Mouse (Mus musculus) midbrain, embryonic 11.5 days (tissue): ENCODE results near the gene Gpr161. TPM values are rescaled to one million over a fixed set of nuclear protein-coding genes. Genes with fewer than 3 reads are reported as not detected.
"Not testable (repeated sequence)": the region's sequence is repeated elsewhere in the genome, so short reads cannot be mapped to it uniquely, and the experiment has no call there.

Source experiments
- ATAC-seq: fragments of 200-750 bp; cut with Nextera tagmentation; 2 replicates; pipeline ENCODE4 v1.8.0; 2017; ENCODE audit warnings: moderate TSS enrichment, moderate library complexity; ENCODE audit not compliant: low FRiP score
- DNase-seq: peaks from one replicate; pipeline ENCODE4 v3.0.0; 2015; ENCODE audit warnings: low spot score; ENCODE audit errors: missing footprints
- H3K27ac ChIP-seq: fragments of 300-500 bp; sonication (generic); 2 replicates; pipeline ENCODE4 v1.5.1; 2014; ENCODE audit warnings: low read depth, low read length
- H3K27me3 ChIP-seq: fragments of 300-500 bp; sonication (generic); 2 replicates; pipeline ENCODE4 v1.6.1; 2014; ENCODE audit warnings: mild to moderate bottlenecking, low read length, moderate library complexity, mixed read lengths; ENCODE audit not compliant: control insufficient read depth, insufficient read depth
- H3K36me3 ChIP-seq: fragments of 300-500 bp; sonication (generic); 2 replicates; pipeline ENCODE4 v1.6.1; 2014; ENCODE audit warnings: mild to moderate bottlenecking, low read length, moderate library complexity, mixed read lengths; ENCODE audit not compliant: control insufficient read depth, insufficient read depth
- H3K4me1 ChIP-seq: fragments of 300-500 bp; sonication (generic); 2 replicates; pipeline ENCODE4 v1.6.1; 2014; ENCODE audit warnings: low read length; ENCODE audit not compliant: control insufficient read depth, insufficient read depth
- H3K4me2 ChIP-seq: fragments of 300-500 bp; sonication (generic); 2 replicates; pipeline ENCODE4 v1.6.1; 2014; ENCODE audit warnings: mild to moderate bottlenecking, moderate library complexity
- H3K4me3 ChIP-seq: fragments of 300-500 bp; sonication (generic); 2 replicates; pipeline ENCODE4 v1.5.1; 2014; ENCODE audit warnings: low read depth, low read length
- H3K9ac ChIP-seq: fragments of 300-500 bp; sonication (generic); 2 replicates; pipeline ENCODE4 v1.6.1; 2014; ENCODE audit warnings: low read length
- H3K9me3 ChIP-seq: fragments of 300-500 bp; sonication (generic); 2 replicates; pipeline ENCODE4 v1.6.1; 2016; ENCODE audit warnings: low read length; ENCODE audit not compliant: control insufficient read depth
- WGBS: fragments of 180-500 bp; shearing (Covaris S2); extraction: QIAGEN DNeasy Blood & Tissue Kit; methylation state at CpG from one replicate; pipeline ENCODE4 v1.1.7; 2014; 5-methylcytosine and 5-hydroxymethylcytosine counted together
- polyA plus RNA-seq: library from polyadenylated mRNA; unstranded; fragments of >200 nt; fragmentation: Nextera tagmentation; extraction: Ambion mirVana; gene quantifications from 2 replicates; pipeline ENCODE4 v1.2.1, GENCODE M21; 2014

The Gpr161 gene
- polyA plus RNA-seq, 1 experiment from 2014 or later = 2.5 TPM

DNA sequence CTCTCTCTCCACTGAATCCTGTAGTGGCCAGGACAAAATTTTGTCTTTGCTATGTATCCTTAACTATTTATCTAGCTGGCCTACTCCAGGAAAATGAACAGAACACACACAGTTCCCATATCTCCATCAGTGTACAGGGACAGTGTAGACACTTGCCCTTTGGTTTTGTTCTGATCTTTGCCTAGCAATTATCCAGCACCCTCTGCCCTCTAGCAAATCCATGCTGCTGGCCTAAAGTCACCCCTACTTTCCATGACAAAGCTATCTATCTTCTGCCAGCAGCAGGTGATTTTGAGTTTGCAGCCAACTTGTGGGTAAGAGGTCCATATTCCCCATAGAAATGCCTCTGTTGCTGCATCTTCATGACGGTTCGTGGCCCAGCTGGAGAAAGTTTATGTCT is 31.8 kb downstream of the Gpr161 start:
- H3K27me3 ChIP-seq = no peaks in the 10 kb centered on the region
- H3K27ac ChIP-seq = no peak overlapping the region
- no peak overlapping the region for H3K4me2 ChIP-seq
- DNase-seq = no peak
- no peaks in the 10 kb centered on the region for H3K9me3 ChIP-seq
- H3K4me3 ChIP-seq = no peak overlapping the region
- 81% methylated on average over 2 of the region's 2 CpGs for WGBS
- H3K36me3 ChIP-seq = no peaks in the 10 kb centered on the region
- H3K9ac ChIP-seq = no peak overlapping the region
- no peaks in the 10 kb centered on the region for H3K4me1 ChIP-seq
- ATAC-seq = no peak

DNA sequence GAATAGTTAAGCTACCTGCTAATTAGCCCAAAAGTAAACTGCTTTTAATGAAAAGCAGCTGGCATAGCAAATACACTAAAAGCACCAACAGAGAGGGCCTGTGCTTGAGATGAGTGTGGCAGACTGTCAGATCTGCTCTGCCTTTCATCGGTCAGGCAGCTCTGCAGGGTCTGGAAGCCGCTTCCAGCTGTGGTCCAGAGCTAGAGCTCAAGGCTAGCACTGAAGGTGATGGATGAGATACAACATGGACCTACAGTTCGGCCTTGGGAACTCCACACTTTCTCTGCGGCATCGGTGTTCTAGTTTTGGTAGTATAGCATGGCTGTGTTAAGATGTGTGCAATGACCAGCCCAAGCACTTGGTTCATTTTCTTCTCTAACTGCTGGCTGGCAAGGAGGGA is 32.2 kb downstream of the Gpr161 start:
- H3K27me3 ChIP-seq = no peaks in the 10 kb centered on the region
- no peak overlapping the region for H3K4me2 ChIP-seq
- ATAC-seq = no peak
- no peak overlapping the region for H3K4me3 ChIP-seq
- H3K9me3 ChIP-seq = no peaks in the 10 kb centered on the region
- WGBS = 90% methylated on average over 5 of the region's 5 CpGs
- no peak overlapping the region for H3K27ac ChIP-seq
- no peaks in the 10 kb centered on the region for H3K36me3 ChIP-seq
- no peak for DNase-seq
- no peak overlapping the region for H3K9ac ChIP-seq
- no peaks in the 10 kb centered on the region for H3K4me1 ChIP-seq

DNA sequence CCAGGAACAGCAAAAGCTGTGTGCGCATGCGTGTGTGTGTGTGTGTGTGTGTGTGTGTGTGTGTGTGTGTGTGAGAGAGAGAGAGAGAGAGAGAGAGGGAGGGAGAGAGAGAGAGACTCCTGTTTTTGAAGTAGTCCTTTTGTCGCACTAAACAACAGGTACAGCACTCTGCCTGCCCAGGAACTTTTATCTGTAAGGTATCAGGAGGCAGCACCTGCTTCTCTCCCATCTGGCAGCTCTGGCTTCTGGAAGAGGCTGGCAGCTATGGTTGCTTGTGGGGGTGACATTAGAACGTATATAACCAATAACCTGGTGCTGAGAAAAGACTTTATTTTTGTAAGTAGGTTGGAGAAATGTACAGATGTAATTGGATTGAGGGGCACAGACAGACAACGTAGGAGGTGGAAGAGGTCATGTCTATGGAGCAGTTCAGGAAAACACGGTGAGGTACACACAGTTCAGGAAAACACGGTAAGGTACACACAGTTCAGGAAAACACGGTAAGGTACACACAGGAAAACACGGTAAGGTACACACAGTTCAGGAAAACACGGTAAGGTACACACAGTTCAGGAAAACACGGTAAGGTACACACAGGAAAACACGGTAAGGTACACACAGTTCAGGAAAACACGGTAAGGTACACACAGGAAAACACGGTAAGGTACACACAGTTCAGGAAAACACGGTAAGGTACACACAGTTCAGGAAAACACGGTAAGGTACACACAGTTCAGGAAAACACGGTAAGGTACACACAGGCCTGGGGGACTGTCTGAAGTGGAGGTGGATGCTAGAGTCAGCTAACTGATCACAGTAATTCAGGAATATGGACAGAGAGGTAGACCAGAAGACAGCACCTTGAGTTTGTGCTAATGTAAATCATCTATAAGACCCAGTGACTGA is 33.0 kb downstream of the Gpr161 start:
- H3K9ac ChIP-seq, H3K36me3 ChIP-seq, H3K4me3 ChIP-seq, H3K27ac ChIP-seq, DNase-seq, H3K9me3 ChIP-seq, H3K27me3 ChIP-seq, ATAC-seq, H3K4me2 ChIP-seq, H3K4me1 ChIP-seq: not testable (repeated sequence)
- 94% methylated on average over 17 of the region's 17 CpGs for WGBS

DNA sequence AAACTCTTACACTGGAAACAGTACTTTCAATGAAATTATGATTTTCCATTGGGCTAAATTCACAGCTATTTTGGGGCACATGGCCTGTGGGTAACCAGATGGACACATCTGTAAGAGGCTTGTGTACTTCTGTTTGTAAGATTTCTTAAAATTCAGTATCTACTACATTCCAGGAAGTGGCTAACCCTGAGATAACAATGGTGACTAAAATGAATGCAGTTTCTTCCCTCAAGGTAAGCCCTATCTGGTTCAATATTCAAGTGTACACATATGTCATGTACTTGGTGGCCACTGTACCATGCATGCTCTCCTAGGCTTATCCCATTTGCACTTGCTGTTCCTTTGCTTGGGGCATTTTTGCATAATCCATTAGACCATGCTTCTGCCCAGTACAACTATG is 35.3 kb downstream of the Gpr161 start:
- H3K27me3 ChIP-seq = no peaks in the 10 kb centered on the region
- no peak overlapping the region for H3K9ac ChIP-seq
- ATAC-seq (no peak), DNase-seq (no peak)
- no peaks in the 10 kb centered on the region for H3K36me3 ChIP-seq
- H3K4me2 ChIP-seq = no peak overlapping the region
- H3K9me3 ChIP-seq = no peaks in the 10 kb centered on the region
- H3K4me3 ChIP-seq = no peak overlapping the region
- no peaks in the 10 kb centered on the region for H3K4me1 ChIP-seq
- H3K27ac ChIP-seq = no peak overlapping the region

DNA sequence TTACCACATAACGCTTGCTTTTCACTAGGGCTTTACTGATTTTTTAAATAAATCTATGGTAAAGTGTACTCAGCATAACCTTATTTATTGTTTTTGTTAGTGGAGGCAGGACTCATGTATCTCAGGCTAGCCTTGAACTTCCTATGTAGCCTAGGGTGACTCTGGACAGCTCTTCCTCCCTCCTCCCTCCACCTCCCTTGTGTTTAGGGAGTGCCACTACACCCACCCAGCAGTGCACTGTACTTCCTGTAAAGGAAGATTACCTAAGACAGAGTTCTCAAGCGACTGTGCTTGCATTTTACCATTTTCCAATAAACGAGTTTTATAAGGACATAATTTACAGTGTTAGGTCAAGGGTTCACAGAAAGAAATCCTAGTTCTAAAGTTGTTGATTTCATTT is 37.2 kb downstream of the Gpr161 start:
- Histone ChIP-seq H3K4me3 (no peak overlapping the region), H3K27me3 (no peaks in the 10 kb centered on the region), H3K9me3 (no peaks in the 10 kb centered on the region), H3K4me2 (no peak overlapping the region), H3K36me3 (no peaks in the 10 kb centered on the region), H3K27ac (no peak overlapping the region), H3K4me1 (no peaks in the 10 kb centered on the region), H3K9ac (no peak overlapping the region)
- DNase-seq = no peak
- no peak for ATAC-seq
- WGBS = 83% methylated on average over 3 of the region's 3 CpGs

DNA sequence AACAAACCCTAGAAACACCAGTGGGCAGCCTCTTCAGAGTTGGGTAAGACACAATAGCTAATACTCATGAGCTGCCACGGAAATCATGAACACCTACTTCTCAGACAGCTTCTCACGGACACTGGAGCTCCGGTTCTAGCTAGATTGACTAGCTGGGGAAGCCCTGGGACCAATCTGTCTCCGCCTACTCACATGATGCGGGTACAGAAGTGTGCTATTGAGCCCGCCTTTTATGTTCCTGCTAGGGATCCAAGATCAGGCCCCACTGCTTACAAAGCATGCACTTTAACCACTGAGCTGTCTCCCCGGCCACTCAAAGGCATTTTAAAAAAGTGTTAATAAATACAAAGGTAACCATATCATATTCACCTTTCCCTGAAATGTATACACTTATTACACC is 46.5 kb downstream of the Gpr161 start:
- Histone ChIP-seq H3K36me3 (no peaks in the 10 kb centered on the region), H3K4me1 (no peaks in the 10 kb centered on the region), H3K27me3 (no peaks in the 10 kb centered on the region), H3K9ac (no peak overlapping the region), H3K4me2 (no peak overlapping the region), H3K27ac (no peak overlapping the region), H3K9me3 (no peaks in the 10 kb centered on the region), H3K4me3 (no peak overlapping the region)
- DNase-seq (no peak), ATAC-seq (no peak)
- 79% methylated on average over 7 of the region's 7 CpGs for WGBS

DNA sequence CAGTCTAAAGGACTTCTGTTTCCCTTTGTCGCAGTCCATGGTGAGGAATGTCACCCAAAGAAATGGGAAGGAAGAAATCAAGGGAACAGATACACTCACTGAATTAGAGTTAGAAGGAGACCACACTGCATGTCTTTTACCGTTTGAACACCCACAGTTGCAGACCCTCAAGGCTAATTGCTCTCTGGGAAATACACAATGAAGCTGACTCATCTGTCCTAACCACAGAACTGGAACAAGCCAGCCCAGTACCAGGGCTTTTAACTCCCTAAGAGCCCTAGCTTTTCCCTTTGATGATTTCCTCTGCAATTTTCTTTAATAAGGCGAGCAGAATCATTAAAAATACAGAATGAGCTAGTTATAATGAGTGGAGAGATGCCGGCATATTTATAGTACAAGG is 48.9 kb downstream of the Gpr161 start:
- no peak overlapping the region for H3K4me3 ChIP-seq
- H3K36me3 ChIP-seq = no peaks in the 10 kb centered on the region
- no peak overlapping the region for H3K9ac ChIP-seq
- no peak overlapping the region for H3K27ac ChIP-seq
- no peaks in the 10 kb centered on the region for H3K4me1 ChIP-seq
- no peaks in the 10 kb centered on the region for H3K27me3 ChIP-seq
- H3K4me2 ChIP-seq = no peak overlapping the region
- ATAC-seq (no peak), DNase-seq (no peak)
- no peaks in the 10 kb centered on the region for H3K9me3 ChIP-seq
- 63% methylated on average over 4 of the region's 4 CpGs for WGBS

DNA sequence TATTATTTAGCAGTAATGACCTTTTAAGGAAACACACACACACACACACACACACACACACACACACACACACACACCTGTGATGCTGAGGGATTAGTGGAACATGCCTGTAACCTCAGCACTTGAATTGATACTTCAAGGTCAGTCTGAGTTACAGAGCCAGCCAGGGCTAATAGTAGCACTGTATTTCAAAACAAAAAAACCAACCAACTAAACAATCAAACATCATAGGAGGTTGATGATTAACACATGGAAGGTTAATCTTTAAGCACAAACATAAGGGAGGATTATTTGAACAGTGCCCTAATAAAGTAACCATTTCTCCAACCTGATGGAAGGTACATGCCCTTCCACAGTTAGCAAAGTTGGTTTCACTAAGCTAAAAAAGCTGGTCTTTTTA is 53.0 kb downstream of the Gpr161 start:
- H3K4me2 ChIP-seq = no peak overlapping the region
- DNase-seq (no peak), ATAC-seq (no peak)

DNA sequence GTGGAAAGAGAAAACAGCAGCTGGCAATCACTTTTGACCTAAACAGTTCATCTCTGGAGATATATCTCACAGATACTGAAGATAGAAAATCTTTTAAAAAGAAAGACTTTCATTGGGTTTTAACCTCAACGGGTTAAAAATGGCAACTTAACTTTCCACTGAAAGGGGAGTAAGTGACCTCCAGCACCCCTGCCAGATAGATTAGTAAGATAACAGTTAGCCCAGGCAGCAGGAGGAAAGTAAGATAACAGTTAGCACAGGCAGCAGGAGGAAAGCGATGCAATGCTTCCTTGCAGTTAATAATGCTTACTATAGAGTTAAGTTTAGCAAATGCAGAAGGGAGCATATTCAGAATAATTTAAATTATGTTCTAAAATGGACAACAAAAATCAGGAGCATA is 60.8 kb downstream of the Gpr161 start:
- whole genome bisulfite sequencing = 66% methylated on average over 2 of the region's 2 CpGs
- Histone ChIP-seq H3K9ac (no peak overlapping the region), H3K4me1 (no peaks in the 10 kb centered on the region), H3K9me3 (no peaks in the 10 kb centered on the region), H3K4me2 (no peak overlapping the region), H3K4me3 (no peak overlapping the region), H3K27ac (no peak overlapping the region), H3K36me3 (no peaks in the 10 kb centered on the region), H3K27me3 (no peaks in the 10 kb centered on the region)
- ATAC-seq (no peak), DNase-seq (no peak)

More for the DNA sequence above, 53.0 kb downstream of the Gpr161 start:
- no peaks in the 10 kb centered on the region for H3K27me3 ChIP-seq
- H3K4me3 ChIP-seq = no peak overlapping the region
- 0 out of 2 replicates have a peak, but pooled peaks cover 2% of the 10 kb centered on the region for H3K36me3 ChIP-seq
- H3K9ac ChIP-seq = no peak overlapping the region
- H3K27ac ChIP-seq = no peak overlapping the region
- no peaks in the 10 kb centered on the region for H3K4me1 ChIP-seq
- no peaks in the 10 kb centered on the region for H3K9me3 ChIP-seq
